Comparison of ENCODE assay signal across 8 mouse cellular contexts in the genomic region with DNA sequence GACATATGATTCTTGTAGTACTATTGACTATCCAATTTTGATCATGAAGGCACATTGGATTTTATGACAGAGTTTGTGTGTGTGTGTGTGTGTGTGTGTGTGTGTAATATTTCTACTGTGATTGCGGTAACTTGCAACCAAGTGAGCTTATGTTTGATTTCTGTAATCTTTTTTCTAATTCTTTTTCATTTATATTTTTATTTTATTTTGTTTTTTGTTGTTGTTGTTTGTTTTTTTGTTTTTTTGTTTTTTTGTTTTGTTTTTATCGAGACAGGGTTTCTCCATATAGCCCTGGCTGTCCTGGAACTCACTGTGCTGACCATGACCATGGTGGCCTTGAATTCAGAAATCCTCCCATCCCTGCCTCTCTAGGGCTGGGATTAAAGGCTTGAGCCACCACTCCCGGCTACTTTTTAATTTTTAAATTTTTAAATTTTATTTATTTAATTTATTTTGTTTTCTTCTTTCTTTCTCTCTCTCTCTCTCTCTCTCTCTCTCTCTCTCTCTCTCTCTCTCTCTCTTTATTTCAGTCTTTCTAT.
DNase-seq lines count a peak whose midpoint lies in the region; ATAC-seq and TF ChIP-seq lines count a peak whose summit lies in the region.
"Not testable (repeated sequence)": the region's sequence is repeated elsewhere in the genome, so short reads cannot be mapped to it uniquely, and the experiment has no call there.

No protein-coding gene starts in this region.

- TF ChIP-seq CTCF in MEL (IDR thresholded peaks at IDR 0.05 in 2 of 3, conservative IDR thresholded peaks at IDR 0.05 in 1 of 3; ENCODE audit: control insufficient read depth in 1 of 3, insufficient read depth in 1 of 3, low read depth in 2 of 3, low read length in 3 of 3, poor library complexity in 1 of 3, severe bottlenecking in 1 of 3); hindbrain, postnatal 0 days (IDR thresholded peaks at IDR 0.05; ENCODE audit: low read depth); lung, postnatal 0 days (IDR thresholded peaks at IDR 0.05): not testable (repeated sequence)

- TF ChIP-seq EP300 in MEL (IDR thresholded peaks at IDR 0.05; ENCODE audit: low read depth in 1 of 2, low read length in 2 of 2); lung, postnatal 0 days (IDR thresholded peaks at IDR 0.05): not testable (repeated sequence)

- H3K9ac ChIP-seq in MEL (ENCODE audit: control insufficient read depth, low read depth, low read length, poor library complexity, severe bottlenecking); hindbrain, postnatal 0 days (replicated peaks; ENCODE audit: low read length); lung, postnatal 0 days (replicated peaks; ENCODE audit: low read depth); neural tube, embryonic 13.5 days: not testable (repeated sequence)

- peak; percentile 68 for DNase-seq in MEL (ENCODE audit: low read depth, low spot score)
- peak; percentile 55 for DNase-seq in cerebellum, postnatal 4 days (ENCODE audit: low spot score in 2 of 2)
- DNase-seq in gastrocnemius, postnatal 10 days: peak; percentile 79
- not testable (repeated sequence) for DNase-seq in hindbrain, postnatal 0 days (ENCODE audit: low spot score)
- peak; percentile 3 to 10 for DNase-seq in left cerebral cortex, adult 18-20 months (ENCODE audit: low spot score in 2 of 2)
- peak; percentile 3 for DNase-seq in lung, postnatal 0 days (ENCODE audit: low spot score)
- peak; percentile 71 for DNase-seq in urinary bladder, postnatal 10 days (ENCODE audit: low spot score)

- H3K27me3 ChIP-seq in MEL (ENCODE audit: control insufficient read depth in 1 of 2, insufficient read depth in 2 of 2, low read length in 2 of 2); hindbrain, postnatal 0 days (ENCODE audit: insufficient read depth, low read length); lung, postnatal 0 days (replicated peaks; ENCODE audit: insufficient read depth, low read length); neural tube, embryonic 13.5 days: not testable (repeated sequence)

- H3K4me3 ChIP-seq in MEL (ENCODE audit: control insufficient read depth in 1 of 2, insufficient read depth in 1 of 2, low read depth in 2 of 2, low read length in 2 of 2); hindbrain, postnatal 0 days (ENCODE audit: low read length); lung, postnatal 0 days (ENCODE audit: low read depth, low read length); neural tube, embryonic 13.5 days: not testable (repeated sequence)

- not testable (repeated sequence) for H3K79me2 ChIP-seq in MEL (ENCODE audit: control insufficient read depth, insufficient read depth, low read length, poor library complexity)

- not testable (repeated sequence) for TF ChIP-seq RAD21 in MEL (IDR thresholded peaks at IDR 0.05; ENCODE audit: low read depth, low read length)

- not testable (repeated sequence) for H3K9me3 ChIP-seq in MEL (replicated peaks; ENCODE audit: insufficient read depth, low read length); hindbrain, postnatal 0 days (ENCODE audit: low read length); lung, postnatal 0 days (ENCODE audit: low read length); neural tube, embryonic 13.5 days

- H3K27ac ChIP-seq in MEL (ENCODE audit: control insufficient read depth, low read depth, low read length); hindbrain, postnatal 0 days; lung, postnatal 0 days (ENCODE audit: low read length); neural tube, embryonic 13.5 days (replicated peaks): not testable (repeated sequence)

- 83% methylated on average over 3 of the region's 3 CpGs for WGBS in hindbrain, postnatal 0 days
- WGBS in lung, postnatal 0 days: 73% methylated on average over 3 of the region's 3 CpGs
- WGBS in neural tube, embryonic 13.5 days: 80% methylated on average over 3 of the region's 3 CpGs

- H3K4me1 ChIP-seq in MEL (ENCODE audit: control insufficient read depth in 1 of 2, insufficient read depth in 2 of 2, low read length in 2 of 2); hindbrain, postnatal 0 days (ENCODE audit: insufficient read depth, low read length); lung, postnatal 0 days (ENCODE audit: insufficient read depth, low read depth, low read length); neural tube, embryonic 13.5 days (replicated peaks): not testable (repeated sequence)

- ATAC-seq in hindbrain, postnatal 0 days: peak; percentile 78; the same call in 1 of the 2 replicates
- peak; percentile 67 for ATAC-seq in lung, postnatal 0 days
- peak; percentile 77; the same call in 1 of the 2 replicates for ATAC-seq in neural tube, embryonic 13.5 days (ENCODE audit: low read depth)

- H3K4me2 ChIP-seq in hindbrain, postnatal 0 days (ENCODE audit: low read depth, low read length); lung, postnatal 0 days (replicated peaks; ENCODE audit: low read depth, low read length); neural tube, embryonic 13.5 days: not testable (repeated sequence)

- H3K36me3 ChIP-seq in MEL (ENCODE audit: control insufficient read depth in 1 of 2, insufficient read depth in 2 of 2, low read length in 2 of 2); hindbrain, postnatal 0 days (ENCODE audit: insufficient read depth, low read length); lung, postnatal 0 days (ENCODE audit: insufficient read depth, low read length); neural tube, embryonic 13.5 days: not testable (repeated sequence)

- not testable (repeated sequence) for TF ChIP-seq POLR2A in MEL (IDR thresholded peaks at IDR 0.05; ENCODE audit: control insufficient read depth in 1 of 2, insufficient read depth in 1 of 2, low read depth in 1 of 2, low read length in 2 of 2, poor library complexity in 1 of 2)
